Mouse (Mus musculus) small intestine, adult 2 months (tissue): ENCODE data around the gene Eef1akmt3.

Source experiments
- CTCF ChIP-seq: fragments of 200-500 bp; IDR thresholded peaks from 2 replicates; pipeline ENCODE4 v1.5.1; 2012; ENCODE audit warnings: low read depth, mild to moderate bottlenecking, control low read depth, inconsistent platforms, low read length, moderate library complexity, mixed read lengths; ENCODE audit not compliant: insufficient replicate concordance, insufficient read length; ENCODE audit errors: extremely low read depth
- POLR2A ChIP-seq: fragments of 200-500 bp; IDR thresholded peaks from 2 replicates; pipeline ENCODE4 v1.6.1; 2012; ENCODE audit warnings: low read depth, mild to moderate bottlenecking, control low read depth, inconsistent platforms, low read length, moderate library complexity

DNA sequence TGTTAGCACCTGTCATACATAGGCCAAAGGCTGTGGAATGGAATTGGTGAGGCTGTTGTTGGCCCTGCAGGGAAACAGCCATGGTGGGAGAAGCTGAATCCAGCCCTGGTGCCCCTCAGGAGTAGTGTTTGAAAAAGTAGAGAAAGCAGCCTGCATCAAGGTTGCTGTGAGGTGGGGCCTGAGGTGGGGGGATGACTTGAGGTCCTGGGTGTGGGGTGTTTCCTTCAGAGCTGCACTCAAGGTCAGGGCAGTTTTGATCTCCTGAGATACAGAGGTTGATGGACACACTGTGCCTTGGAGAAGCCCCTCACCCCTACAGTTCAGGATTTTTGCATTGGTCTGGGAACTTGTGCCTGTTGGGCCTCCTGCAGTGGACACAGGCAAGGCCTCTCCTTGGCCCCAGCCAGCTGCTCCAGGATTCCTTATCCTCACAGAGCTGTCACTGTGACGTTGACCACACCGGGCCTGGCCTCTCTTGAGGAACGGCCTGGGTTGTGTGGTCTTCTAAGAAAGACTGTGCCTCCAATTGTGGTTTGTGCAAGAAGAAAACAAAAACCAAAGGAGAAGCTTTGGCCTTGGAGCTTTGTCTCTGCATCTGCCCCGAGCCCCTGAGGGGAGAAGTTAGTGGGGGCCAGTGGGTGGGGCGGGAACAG is 52.7 kb downstream of the Eef1akmt3 start:
- TF ChIP-seq CTCF (no peak), POLR2A (no peak)
